Mouse (Mus musculus) cerebellum, postnatal 14 days (tissue): ENCODE measurements at regions not wholly inside any gene's neighbourhood (a gene's known extent, or its start where the extent isn't known, plus 50 kb on each side); places are given as distances from the start of the nearest gene placed in this dataset.

Source experiments
- DNase-seq, 2 experiments: peaks; one replicate each; pipeline ENCODE4 v3.0.0; 2021; ENCODE audit warnings: mixed read lengths in 2 of 2

DNA sequence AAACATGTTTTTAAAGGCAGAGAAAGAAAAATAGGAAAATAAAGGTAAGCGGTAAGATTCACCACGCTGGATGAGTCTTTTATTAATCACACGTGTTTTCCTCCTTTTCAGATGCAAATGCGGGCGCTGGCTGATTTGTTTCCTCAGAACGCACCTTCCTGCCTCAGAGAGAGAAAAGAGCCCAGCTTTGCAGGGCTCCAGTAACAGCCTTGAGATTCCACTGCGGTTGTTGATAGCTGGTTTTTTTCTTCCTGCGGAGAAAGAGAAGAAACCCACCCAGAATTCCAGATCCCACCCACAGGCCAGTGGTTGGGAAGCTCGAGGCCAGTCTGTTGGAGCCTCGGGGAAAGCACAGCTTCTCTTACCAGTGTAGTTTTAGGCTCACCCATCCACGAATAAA, 68.6 kb upstream of the Spaca7 start:
- DNase-seq, result no peak

DNA sequence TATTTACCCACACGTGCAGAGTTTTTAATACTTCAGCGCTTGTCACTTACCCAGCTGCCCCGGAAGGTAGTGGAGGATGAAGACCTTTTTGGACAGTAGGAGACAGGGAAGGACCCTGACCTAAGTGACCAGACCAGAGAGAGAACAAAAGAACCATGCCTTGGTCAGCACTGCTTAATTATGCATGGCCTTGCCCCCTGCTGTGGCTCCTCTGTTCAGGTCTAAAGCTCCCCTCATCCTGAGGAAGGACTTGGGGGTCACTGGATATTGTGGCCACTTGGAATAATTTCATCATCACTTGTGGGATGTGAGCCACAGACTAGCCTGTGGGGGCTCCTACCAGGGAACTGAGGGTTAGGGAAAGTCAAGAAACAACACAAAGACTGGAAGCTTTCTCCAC, 68.1 kb upstream of the Spaca7 start:
- no peak for DNase-seq

DNA sequence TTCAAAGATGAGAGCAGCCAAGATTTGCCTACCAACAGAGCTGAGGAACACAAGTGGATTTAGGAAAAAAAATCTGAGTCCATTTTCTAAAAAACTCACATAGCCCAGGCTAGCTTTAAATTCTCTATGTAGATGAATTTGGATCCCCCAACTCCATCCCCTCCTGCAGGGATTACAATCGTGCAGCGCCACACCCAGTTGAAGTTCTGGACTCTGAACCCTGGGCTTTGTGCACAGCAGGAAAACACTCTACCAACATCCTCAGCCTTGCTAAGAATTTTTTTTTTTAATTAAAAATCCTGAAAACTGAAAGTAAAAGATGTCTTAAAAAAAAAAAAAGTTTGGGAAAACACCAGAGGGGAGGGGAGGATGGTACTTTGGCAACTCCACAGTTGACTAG, 62.6 kb upstream of the Spaca7 start:
- DNase-seq, result no peak

DNA sequence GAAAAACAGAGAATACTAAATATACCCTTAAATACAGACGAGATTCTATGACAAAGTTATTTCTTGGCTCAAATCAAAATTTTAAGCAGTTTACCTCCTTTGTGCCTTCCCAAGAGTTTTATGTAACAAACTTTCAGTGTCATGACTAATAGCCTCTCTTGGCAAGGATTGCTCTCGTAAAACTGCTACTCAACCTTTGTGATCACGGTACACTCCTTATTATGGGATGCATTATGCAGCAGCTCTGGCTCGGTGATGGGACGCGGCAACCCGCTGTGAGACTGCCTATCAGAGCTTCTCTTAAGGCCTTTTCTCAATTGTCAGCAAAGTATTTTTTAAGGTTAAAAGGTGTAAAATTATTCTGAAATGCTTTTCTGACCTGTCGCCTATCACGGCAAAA, 59.8 kb upstream of the Spaca7 start:
- DNase-seq, result no peak

DNA sequence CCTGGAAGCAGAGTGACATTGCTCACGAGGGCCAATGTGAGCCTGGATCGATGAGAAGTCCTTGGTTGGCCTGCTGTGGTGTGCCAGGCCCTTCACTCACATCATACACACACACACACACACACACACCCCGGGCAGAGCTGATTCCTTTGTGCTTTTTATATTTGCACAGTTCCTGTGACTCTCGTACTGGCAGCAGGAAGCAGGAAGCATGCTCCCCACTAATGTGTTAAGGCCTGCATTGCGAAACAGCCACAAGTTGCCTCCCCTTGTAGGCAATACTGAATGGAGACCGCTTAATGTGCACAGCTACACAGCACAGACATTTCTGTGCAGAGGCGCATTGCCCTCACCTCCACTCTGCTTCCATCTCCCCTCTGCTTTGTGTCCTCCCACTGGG, 58.7 kb upstream of the Spaca7 start:
- DNase-seq, result no peak

DNA sequence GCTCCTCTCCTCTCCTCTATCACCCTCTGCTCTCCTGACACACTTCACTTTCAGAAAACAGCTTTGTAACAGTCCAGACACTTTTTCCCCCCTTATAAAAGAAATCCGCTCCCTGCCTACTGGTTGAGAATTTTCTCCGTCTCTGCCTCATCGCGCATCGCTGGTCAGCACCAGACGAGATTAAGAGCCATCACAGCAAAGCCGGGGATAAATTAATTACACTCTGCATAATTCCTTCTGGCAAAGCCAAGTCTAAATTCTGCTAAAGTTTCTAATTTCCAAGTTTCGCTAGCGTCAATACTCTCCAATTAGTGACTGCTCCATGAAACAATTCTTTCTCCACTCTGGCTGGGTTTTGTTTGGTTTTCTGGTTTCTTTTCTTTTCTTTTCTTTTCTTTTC, 51.2 kb upstream of the Spaca7 start:
- no peak for DNase-seq
